Mouse (Mus musculus): ENCODE measurements at regions not wholly inside any gene's neighbourhood (a gene's known extent, or its start where the extent isn't known, plus 50 kb on each side); places are given as distances from the start of the nearest gene placed in this dataset.
A peak's percentile ranks its signal among the peaks of the same experiment; 100 is the strongest.
"Not testable (repeated sequence)": the region's sequence is repeated elsewhere in the genome, so short reads cannot be mapped to it uniquely, and the experiment has no call there.

DNA sequence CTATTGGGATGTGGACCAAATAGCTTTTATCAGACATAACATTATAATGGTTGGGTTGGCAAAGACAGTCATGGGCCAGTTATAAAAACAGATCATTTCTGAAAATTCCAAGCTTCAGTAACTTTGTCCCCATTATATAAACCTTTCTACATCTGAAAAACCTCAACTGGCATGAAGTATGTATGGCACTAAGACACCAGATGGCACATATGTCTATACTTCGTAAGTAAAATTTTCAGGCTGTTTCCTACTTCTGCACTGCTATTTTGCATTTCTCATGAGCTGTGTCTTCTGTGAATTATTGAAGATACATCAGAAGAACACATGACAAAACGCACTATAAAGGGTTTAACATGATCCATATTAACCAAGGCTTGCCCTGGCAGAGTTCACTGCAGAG, 428.1 kb downstream of the Pom121l12 start:
- peak; percentile 6 for DNase-seq (ENCODE audit: low read depth, low spot score)

DNA sequence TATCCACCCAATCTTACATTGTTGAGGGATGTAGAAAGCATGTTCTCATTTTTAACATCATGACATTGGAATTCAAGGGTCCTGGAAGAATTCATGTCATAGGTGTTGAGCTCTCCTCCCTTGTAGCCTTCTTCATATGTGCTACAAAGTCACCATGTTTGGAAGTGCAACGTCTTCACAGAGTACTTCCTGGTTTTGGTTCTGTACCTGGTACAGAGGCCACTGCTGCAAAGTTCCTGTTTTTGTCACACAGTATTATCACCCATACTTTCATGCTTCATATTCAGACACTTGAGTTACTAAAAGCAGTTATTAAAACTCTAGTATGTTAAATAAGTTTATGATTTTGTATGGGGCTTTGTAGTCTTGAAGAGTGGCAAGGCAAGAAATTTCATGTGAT, 443.1 kb downstream of the Pom121l12 start:
- DNase-seq (ENCODE audit: low read depth, low spot score) = no peak

GRCm38 (mm10) chr11:15088918-15089645, 490.0 kb downstream of the Pom121l12 start:
- not testable (repeated sequence) for DNase-seq (ENCODE audit: low read depth, low spot score)

- no peak for DNase-seq (ENCODE audit: low read depth, low spot score)
These were observed 497.8 kb downstream of the Pom121l12 start for GRCm38 (mm10) chr11:15096900-15097299.

DNA sequence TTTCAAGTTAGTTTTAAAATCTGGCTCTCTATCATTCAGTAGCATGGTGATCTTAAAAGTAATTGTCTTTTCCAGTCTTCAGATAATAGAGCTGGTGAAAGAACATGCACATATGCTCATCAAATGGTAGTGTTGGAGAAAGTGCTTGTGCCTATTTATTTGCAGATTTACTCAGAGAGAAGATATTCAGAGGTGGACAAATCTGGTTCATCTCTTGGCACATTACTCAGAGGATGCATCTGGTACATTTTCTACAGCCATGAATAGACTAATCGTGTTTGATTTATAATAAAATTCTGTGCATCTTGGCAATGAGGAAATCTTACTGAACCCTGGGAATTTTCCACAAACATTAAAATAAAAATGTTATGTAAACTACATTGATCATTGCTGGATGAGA, 509.0 kb downstream of the Pom121l12 start:
- DNase-seq (ENCODE audit: low read depth, low spot score) = no peak

GRCm38 (mm10) chr11:15113583-15113982, 514.5 kb downstream of the Pom121l12 start:
- no peak for DNase-seq (ENCODE audit: low read depth, low spot score)

GRCm38 (mm10) chr11:15125812-15126211, 526.7 kb downstream of the Pom121l12 start:
- no peak for DNase-seq (ENCODE audit: low read depth, low spot score)

Measured in brain, embryonic 18.5 days (tissue).